Mouse (Mus musculus) frontal cortex, postnatal 10 days (tissue): ENCODE results near the gene Iqgap2.

Experiments
- DNase-seq, 2 experiments: peaks; one replicate each; pipeline ENCODE4 v3.0.0; 2022; ENCODE audit warnings: low spot score in 2 of 2, mixed read lengths in 1 of 2

The Iqgap2 gene

GRCm38 (mm10) chr13:95657171-95657570 lies 234.6 kb downstream of the Iqgap2 start:
- DNase-seq = no peak

- DNase-seq = no peak
Measured at GRCm38 (mm10) chr13:95655284-95655683, 236.4 kb downstream of the Iqgap2 start.

- no peak for DNase-seq
Measured at GRCm38 (mm10) chr13:95653696-95654095, 238.0 kb downstream of the Iqgap2 start.

DNA sequence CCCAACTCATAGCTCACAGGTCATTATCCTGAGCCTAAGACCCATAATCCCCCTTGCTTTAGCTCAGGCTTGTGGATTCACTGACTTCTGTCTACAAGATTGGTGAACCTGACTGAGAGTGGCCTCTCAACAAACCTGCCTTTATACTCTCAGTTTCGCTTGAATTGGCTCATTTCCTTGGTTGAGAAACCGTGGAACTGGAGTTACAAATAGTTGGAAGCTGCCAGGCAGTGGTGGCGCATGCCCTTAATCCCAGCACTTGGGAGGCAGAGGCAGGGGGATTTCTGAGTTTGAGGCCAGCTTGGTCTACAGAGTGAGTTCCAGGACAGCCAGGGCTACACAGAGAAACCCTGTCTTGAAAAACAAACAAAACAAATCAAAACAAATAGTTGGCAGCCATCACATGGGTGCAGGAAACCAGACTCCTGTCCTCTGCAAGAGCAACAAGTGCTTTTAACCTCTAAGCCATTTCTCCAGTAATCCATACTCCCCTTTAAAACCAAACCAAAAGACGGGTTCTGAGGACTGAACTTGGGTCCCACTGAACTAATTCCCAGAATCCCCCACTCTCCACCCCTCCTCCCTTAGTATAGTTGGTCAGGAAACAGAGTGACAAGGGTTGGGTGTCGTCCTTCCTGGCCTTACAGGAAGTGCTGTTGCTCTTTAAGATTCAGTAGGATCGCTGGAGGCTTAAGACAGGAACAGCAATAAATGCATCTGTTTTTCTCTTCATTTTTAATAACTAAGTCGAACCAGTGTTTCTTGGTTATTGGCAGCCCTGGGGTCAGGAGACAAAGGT lies 239.7 kb downstream of the Iqgap2 start:
- DNase-seq = no peak

DNA sequence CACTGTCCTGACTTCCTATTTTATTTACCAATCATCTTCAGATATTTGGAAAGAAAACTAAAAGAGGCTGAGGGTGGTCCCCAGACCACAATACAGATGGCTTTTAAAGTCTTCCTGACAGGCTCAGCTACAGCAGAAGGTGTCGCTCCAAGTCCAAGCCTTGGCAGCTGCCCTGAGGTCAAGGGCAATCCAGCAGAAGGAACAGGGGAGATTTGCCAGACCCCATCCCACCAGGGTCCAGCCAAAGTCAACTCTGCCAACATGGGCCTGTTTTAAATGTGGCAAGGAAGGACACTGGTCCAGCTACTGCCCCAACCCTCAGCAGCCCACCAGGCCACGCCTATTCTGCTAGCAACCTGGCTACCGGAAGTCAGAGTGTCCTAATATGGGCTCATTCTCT lies 241.8 kb downstream of the Iqgap2 start:
- no peak for DNase-seq

- no peak for DNase-seq
Measured at GRCm38 (mm10) chr13:95647248-95647647, 244.5 kb downstream of the Iqgap2 start.

DNA sequence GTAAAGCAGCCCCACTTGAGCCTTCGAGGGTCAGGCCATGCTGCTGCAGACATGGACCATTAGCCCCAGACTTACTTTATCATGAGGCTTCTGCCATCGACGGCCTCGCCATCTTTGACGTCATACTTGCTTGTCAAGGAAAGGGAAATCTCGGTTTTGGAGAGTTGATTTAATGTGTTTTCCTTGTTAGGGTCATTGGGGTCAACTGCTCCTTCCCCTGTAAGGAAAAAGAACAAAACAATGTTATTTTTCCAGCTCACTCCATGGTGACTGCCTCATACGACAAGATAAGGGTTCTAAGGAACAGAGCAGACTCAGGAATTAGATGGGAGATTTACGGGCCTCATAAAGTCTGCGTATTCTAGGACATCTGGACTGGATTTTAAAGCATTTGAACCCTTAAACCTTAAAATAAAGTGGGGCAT lies 245.0 kb downstream of the Iqgap2 start:
- no peak for DNase-seq

DNA sequence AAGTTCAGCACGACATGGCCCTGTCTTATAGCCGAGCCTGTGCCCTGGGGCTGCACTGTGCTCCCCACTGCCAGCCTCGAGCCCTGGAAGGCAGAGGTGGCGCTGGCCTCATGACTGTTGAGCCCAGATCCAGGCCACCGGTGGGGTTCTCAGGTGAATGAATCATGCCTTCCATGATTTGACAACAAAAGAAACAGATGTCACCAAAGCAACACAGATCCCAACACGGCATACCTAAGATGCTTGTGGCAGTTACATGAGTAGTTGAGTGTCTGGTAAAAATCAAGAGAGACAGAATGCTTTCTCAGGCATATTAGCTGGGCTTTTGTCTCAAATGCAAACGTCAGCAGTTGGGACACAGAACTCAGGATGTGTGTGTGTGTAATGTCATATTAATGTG lies 248.0 kb downstream of the Iqgap2 start:
- no peak for DNase-seq

- DNase-seq = no peak
Measured at GRCm38 (mm10) chr13:95641061-95641986, 250.4 kb downstream of the Iqgap2 start.

DNA sequence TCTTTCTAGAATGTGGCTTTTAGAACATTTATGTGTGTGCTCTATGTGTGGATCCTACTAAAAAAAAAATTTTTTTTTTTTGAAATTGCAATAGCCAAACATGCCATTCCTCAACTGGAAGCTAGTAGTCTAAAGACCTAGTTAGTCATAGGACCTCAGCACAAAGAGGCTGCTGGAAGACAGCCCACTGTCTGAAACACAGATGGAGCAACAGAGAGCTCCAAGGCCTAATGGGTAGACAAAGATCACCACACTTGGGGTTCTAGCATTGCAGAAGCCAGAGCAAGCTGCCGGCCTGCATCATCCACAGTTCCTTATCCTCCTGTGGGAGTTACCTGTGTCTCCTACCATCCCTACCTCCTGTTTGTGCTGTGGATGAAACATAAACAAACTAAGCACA lies 251.3 kb downstream of the Iqgap2 start:
- DNase-seq = no peak

- no peak for DNase-seq
Measured at GRCm38 (mm10) chr13:95639336-95640116, 252.2 kb downstream of the Iqgap2 start.

GRCm38 (mm10) chr13:95638894-95639293 lies 252.8 kb downstream of the Iqgap2 start:
- DNase-seq = no peak

- no peak for DNase-seq
Measured at GRCm38 (mm10) chr13:95637737-95638136, 254.0 kb downstream of the Iqgap2 start.

DNA sequence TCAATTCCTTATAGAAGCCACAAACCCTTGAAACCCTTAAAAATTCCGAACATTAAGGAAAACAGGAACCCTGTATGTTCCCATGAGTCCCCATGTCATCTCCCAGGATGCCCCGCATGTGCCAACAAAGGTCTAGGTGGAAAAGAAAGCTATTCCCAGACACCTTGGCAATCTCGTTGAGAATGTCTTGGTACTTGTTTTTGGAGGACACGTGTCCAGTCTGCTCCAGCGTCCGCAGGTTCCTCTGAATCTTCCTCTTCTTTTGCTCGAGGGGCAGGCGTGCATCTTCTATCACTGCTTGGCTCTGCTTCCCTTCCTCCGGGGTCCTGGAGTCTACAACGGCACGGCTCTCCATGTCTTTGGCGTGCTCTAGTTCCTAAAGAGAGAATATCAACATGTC lies 256.4 kb downstream of the Iqgap2 start:
- no peak for DNase-seq

GRCm38 (mm10) chr13:95634451-95634850 lies 257.3 kb downstream of the Iqgap2 start:
- no peak for DNase-seq

GRCm38 (mm10) chr13:95633384-95633783 lies 258.3 kb downstream of the Iqgap2 start:
- no peak for DNase-seq

GRCm38 (mm10) chr13:95632144-95632543 lies 259.6 kb downstream of the Iqgap2 start:
- DNase-seq = no peak

DNA sequence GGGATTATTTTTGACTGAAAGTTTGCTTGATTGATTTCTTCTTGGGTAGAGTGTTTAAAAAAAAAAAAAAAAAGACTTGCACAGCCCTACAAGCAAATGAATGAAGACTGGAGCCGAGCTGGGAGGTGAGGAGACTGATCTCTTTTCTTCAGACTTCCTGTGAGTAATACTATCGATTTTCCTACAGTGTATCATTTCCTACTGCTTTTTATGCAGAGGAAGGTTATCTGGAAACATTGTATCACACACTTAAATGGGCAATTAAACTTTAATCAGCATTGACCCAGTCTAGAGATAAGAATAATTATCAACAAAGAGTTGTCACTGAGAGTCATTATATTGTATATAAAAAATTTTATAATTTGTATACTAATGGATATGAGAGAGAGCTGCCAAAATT lies 261.0 kb downstream of the Iqgap2 start:
- DNase-seq = no peak

GRCm38 (mm10) chr13:95629751-95630150 lies 262.0 kb downstream of the Iqgap2 start:
- DNase-seq = no peak

- no peak for DNase-seq
Measured at GRCm38 (mm10) chr13:95626696-95627095, 265.0 kb downstream of the Iqgap2 start.

DNA sequence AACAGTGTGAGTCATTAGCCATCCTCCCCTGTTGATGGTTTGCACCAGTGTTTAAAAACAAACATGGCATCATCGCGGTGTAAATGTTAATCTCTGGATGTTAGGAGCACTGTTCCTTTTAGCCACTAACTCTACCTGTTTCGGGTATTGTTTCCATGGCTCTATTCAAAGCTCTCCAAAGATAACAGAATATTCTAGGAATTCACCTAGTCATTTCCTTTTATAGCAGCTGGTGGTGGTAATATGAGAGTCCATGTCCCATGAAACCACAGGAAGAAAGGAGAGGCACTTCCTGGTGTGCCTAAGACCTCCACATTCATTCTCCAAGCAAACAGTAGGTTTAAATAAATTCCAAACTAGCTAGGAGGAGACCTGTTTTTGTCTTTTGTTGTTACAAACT lies 268.7 kb downstream of the Iqgap2 start:
- DNase-seq = no peak

DNA sequence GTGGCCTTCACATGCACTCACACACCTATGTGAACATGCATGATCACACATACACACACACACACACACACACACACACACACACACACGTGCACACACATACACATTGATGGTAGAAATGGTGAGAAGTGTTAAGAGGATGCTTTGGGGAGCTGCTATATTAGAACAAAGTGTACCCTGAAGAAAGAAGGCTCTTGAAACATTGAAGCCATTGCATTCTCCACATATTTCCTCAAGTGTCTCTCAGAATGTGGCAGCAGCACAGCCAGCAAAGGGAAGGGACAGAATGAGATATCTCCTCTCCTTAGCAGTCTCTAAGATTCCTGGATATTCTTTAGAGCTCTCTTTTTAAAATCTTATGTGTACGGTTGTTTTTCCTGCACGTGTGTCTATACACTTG lies 270.2 kb downstream of the Iqgap2 start:
- no peak for DNase-seq
